Mouse (Mus musculus) urinary bladder, postnatal 36 days (tissue): Measurements from ENCODE around the gene Frs2.
"Not testable (repeated sequence)": the region's sequence is repeated elsewhere in the genome, so short reads cannot be mapped to it uniquely, and the experiment has no call there.

Experiments
- DNase-seq, 2 experiments: peaks; one replicate each; pipeline ENCODE4 v3.0.0; 2022; ENCODE audit warnings: low spot score in 2 of 2, mixed read lengths in 1 of 2

Gene Frs2

DNA sequence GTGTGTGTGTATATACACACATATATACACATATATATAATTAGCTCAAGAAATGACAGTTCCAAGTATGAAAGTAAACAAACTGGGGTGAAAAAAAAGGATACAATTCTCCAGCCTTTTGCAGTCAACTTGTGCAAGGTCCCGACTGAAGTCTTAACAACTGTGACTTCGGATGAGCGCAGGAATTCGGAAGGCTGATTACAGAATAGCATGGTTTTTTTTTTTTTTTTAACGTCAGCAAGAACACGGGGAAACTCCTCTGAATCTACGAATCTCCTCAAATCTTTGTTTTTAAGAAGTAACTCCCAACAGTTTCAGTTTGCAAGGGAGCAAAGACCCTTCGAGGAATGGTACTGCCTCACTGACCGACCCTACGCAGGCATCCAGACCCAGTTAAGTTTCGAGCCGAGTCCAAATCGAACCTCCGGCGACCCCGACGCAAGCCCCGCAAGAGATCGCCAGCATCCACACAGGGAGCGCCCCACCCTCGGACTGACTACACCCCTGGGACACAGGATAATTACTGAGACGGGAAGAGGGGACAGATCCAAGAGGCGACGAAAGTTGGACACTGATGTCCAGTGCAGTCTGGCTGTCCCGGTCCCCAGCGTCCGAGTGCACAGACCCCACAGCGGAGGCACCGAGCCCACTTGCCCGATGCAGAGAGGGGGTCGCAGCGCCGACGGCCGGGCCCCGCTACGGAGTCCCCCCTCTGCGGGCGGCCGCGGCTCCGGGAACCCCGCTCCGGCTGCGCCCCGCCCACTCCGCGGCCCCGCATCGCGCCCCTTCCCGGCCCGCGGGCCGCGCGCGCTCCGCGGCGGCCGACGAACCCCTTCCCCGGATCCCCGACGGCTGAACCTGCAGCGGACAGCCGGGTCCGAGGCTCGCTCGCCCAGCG, 622 bp downstream of the Frs2 start:
- no peak for DNase-seq

DNA sequence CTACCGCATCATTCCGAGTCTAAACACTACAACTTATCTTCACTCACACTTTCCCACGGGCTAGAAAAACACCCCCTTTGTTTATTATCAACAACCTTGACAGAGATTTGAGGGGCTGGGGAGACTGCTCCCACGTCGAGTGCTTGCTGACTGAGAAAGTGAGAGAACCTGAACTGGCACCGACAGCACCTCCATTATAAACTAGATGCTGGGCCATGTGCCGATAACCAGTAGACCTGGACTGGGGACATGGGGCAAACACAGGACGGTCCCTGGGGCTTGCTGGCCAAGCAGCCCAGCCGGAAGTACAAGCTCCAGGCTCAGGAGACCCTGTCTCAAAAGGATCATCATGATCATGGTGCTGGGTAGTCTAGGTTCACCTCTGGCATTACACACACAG, 1.9 kb downstream of the Frs2 start:
- no peak for DNase-seq

DNA sequence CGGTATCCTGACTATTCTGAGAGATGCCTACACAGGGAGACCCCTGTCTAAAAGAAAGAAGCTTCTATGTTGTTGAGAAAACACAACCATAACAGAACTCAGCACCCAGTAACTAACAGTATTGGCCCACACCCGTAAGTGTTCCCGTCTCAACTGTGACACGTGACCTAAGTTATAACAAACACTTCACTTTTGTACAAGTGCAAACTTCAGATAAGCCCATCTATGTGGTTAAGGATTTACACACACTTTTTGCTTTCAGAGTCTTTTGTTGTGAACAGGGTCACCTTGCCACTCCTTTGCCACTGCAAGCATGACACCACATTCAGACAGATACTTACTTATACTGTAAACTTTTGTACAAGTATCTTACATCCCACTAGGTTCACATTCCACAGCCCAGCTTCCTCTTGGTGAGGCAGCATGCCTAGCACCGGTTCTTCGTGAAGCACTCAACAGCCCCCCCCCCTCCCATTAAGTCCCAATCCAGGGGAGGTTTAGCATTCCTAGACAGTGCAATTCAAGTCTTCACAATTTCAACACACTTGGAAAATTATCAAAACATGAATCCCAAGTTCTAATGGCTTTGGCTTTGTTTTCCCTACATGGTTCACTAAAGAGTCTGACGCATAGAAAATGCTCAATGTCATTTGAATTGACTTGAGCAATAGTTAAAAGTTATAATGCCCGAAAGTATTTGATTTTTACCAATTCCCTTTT, 2.6 kb downstream of the Frs2 start:
- no peak for DNase-seq

DNA sequence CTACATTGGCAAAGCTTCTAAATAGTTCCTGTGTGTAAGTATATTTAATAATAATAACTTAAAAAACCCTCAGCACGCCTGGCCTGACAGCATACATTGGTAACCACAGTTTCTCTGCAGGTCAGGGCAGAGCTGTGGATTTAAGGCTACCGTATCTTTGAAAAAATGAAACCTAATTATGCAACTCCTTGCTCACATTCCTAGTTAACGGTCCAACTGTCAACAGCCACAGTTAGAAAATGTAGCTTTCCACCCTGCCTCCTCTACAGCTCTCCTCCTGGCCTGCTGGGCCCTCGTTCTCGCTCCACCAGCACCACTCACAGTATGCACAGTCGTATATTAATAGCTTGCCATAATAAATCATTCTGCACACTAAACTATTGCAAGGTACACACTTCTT, 3.7 kb downstream of the Frs2 start:
- DNase-seq, result no peak

DNA sequence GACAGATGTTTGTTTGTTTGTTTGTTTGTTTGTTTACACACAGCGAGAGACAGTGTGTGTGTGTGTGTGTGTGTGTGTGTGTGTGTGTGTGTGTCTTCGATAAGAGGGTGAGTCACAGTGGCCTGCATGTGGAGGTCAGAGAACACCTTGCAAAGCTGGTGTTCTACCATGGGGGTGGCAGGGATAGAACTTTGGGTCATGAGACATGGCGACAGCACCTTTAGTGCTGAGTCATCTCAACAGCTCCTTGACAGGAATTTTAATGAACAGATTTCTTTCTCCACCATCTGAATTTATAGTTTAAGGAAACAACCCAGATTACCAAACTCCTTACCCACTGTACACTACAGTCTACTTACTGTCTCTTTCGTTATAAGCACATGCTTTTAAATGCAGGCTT, 4.3 kb downstream of the Frs2 start:
- DNase-seq, result no peak

DNA sequence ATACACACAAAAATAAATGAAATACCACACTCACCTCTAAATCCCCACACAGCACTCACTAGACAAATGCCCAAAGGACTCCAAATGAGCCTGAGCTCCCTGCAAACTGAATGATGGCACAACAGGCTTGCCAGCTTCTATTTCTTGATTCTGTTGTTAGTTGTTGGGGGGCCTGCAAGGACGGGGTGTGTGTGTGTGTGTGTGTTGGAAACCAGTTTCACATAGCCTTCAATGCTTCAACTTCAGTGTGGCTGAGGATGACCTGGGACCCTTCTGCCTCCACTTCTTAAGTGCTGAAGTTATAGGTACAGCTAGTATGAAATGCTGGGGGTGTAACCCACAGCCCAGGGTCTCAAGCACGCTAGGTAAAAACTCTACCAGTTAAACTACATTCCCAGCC, 5.0 kb downstream of the Frs2 start:
- DNase-seq, result no peak

DNA sequence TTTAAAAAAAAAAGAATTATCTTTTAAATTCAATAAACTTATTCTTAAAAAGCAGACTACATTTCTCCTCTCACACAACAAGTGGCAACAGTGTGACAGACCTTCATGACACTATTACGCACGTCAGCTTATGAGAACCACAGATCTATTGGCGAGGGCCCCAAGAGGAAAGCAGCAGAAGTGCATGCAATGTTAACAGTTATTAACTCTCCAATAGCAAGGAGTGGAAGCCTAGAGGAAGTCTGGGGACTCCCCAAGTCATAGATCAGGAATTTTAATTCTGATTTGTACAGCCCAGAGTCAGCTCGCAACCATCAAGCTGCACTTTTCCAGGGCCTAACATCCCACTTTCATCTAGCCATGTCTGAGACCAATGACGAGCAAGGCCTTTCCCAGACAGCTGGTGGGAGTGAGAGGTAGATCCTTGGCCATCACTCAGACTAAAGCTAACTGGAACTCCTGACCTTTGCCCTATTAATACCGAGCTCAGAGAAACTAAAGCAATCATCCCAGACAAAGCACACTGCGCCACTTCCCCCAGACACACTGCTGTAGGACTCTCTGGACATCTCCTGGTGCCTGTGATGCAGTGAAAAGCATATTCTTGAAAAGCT, 6.3 kb downstream of the Frs2 start:
- no peak for DNase-seq

DNA sequence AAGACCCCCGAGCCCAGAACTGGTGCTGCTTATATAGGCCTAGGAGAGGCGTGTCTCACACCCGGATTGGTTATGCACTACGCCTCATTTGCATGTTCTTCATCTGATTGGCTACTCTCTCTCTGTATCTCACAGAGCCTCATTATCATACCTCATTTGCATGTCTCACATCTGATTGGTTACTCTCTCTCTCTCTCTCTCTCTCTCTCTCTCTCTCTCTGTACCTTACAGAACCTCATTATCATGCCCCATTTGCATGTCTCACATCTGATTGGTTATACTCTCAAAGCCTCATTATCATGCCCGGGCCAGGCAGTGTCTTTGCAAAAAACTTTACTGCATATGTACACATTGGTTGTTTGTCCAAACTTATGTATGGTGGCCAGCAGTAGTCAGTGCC, 16.8 kb downstream of the Frs2 start:
- not testable (repeated sequence) for DNase-seq

DNA sequence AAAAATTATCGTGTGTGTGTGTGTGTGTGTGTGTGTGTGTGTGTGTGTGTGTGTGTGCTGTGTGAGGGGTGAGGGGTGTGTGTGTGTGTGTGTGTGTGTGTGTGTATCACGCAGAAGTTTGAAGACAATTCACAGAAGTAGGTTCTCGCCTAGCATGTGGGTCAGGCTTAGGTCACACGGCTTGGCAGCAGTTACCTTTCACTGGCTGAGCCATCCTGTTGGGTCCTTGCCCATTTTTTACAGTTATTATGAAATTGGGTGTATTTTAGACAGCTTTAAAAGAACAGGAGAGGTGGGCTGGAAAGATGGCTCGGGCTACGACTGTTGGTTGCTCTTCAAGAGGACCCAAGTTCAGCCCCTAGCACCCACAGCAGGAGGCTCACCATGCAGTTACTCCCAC, 18.3 kb downstream of the Frs2 start:
- peak in 1 of 2 experiments; percentile 57 for DNase-seq

DNA sequence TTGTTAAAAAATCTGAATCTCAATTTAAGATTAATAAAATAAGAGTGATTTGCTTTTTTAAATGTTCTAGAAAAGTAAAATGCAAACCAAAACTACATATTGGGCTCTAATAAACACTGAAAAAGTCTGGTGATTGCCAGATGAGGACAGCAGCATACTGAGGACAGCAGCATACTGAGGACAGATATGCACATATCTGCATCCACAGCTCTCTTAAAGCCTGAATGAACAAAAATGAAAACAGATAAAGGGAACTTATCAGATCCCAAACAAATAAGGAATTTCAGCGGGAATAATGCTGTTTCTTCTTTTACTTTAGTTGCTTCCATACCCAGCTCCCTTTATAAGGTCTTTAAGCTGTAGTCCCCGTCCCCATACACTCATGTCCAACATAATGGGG, 19.6 kb downstream of the Frs2 start:
- no peak for DNase-seq

DNA sequence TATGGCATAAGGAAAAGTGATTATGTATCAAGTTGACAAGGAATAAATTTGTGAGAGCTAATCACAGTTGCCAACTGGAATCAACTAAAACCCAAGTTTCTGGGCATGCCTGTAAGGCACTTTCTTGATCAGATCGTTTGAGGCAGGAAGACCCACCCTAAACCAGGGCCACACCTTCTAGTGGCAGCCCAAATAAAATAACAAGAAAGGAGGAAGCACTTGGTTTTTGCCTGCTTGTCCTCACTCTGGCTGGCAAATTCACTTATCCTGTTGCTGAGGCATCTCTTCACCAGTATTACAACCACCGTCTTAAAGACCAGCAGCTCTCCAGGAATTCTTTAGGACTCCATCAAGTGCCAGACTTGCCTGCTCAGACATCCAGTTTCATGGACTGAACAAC, 20.9 kb downstream of the Frs2 start:
- no peak for DNase-seq

DNA sequence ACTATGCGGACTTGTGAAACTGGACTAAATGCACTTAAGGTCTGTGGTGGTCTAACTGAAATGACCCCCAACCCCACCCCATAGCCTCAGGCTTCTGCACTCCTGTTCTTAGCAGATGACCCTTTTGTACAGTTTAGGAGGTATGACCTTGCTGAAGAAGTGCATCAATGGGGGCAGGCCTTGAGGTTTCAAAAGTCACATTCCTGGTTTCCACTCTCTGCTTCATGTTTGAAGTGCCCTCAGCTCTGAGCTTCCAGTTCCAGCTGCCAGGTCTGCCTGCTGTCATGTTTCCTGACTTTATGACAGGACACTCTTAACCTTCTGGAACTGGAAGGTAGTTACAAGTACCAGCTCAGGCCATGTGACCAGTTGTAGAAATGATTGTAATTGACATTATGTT, 21.6 kb downstream of the Frs2 start:
- no peak for DNase-seq

DNA sequence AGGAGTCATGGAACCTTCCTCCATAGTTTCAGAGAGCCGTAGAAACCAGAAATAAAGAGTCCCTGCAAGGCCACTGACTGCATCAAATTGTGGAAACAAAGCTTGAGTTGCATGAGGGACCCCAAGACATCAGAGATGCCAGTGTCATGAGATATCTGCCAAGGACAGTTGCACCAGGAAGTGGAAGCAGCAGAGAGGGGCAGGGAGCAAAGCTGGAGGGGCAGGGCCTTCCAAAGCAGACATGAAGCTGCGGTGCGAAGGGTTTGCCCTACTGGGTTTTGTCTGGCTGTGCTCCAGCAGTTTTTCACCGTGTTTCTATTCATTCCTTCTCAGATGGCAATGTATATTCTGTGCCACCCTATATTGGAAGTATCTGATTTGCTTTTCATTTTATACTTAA, 22.1 kb downstream of the Frs2 start:
- no peak for DNase-seq

DNA sequence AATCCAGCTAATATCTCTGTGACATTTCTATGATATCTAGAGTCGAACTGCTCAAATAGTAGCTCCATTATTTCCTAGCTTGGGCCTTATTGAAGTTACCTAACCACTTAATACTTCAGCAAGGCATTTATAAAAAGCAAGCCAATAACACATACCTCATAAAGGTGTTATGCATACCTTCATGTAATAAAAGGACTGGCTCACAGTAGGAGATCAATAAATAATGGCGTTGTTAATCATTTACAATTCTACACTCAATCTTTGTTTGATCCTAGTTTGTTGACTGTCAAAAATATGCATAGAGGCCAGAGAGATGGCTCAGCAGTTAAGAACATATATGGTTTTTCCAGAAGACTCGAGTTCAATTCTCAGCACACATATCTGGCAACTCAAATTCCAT, 26.9 kb downstream of the Frs2 start:
- no peak for DNase-seq

DNA sequence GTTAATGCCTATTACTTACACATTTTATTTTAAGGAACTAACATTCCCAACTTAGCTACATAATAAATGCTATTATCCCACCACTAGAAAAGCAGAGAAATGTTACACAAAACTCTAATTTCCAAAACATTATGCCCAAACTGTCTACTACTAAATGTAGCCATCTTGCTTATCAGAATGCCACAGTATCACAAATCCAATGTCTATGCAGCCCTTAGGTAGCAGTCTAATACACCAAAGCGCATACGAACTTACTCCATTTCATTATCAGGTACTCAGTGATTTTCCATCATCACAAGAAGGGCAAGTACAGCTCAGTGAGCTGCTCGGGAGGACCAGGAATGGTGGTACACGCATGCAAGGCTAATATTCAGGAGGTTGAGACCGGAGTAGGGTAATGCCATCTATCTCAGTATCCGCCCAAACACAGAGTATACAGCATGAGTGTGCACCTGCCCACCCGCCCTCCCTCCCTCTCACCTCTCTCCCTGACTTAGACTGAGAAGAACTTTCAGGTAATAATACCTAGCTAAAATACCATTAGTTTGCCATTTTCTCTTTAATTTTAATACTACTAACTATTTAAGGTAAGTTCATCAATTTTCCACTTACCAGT, 28.2 kb downstream of the Frs2 start:
- DNase-seq, result no peak

DNA sequence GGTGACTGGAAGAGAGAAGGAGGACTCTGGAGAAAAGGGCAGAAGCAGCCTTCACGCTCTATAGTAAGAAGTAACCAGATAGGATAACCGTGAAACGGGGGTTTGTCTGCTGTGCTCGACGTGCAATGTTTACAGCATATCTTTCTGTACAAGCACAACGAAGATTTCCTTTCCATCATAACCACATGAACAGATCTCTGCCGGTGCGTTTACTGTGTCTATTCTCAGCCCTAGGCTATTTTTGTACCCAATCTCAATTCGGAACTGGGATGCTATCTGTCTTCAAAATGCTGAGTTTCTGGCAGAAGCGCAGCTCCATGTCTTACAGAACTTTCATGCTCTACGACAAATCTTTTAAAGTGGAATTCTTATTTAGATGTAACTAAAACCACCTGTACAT, 28.8 kb downstream of the Frs2 start:
- no peak for DNase-seq

DNA sequence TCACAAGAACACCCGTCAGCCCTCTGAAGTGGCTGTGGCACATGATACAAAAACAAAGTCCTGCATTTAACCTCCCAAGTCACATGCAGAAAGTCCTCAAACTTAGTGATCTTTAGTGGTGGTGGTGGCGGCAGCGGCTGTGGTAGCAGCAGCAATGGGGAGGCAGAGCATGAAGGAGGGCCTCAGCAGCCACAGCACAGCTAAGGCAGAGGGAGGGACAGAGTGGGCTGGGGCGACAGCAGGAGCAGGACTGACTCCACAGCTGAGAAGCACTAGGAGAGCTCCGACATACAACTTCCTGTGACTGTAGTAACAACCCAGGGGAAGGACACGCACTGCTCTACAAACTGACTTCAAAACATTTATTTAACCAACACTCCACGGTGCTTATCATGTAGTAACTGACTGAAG, 29.9 kb downstream of the Frs2 start:
- DNase-seq, result no peak

DNA sequence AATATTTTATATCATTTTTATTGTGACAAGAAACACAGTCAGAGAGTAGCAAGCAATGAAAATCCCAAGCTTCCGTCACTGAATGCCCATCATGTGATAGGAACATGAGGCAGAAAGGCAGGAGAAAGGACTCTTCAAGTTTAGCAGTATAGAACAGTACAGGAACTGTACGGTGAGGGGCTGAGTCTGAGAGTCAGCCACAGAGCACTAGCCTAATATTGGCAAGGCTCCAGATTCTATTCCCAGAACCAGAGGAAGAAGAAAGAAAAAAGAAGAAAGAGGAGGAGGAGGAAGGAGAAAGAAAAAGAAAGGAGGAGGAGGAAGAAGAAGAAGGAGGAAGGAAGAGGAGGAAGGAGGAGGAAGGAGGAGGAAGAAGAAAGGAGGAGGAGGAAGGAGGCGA, 32.7 kb downstream of the Frs2 start:
- DNase-seq, result no peak

DNA sequence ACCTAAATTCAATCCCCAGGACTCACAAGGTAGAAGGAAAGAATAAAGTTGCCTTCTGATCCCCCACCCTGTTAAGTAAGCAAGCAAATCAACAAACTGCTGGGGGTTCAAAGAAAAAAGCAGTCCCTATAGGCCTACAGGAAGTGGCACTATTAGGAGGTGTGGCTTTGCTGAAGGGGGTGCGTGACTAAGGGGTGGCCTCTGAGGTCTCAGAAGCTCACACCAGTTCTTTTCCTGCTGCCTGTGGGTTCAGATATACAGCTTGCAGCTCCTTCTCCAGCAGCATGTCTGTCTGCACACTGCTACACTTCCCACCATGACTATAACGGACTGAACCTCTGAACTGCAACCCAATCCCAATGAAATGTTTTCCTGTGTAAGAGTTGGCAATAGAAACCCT, 35.8 kb downstream of the Frs2 start:
- no peak for DNase-seq

DNA sequence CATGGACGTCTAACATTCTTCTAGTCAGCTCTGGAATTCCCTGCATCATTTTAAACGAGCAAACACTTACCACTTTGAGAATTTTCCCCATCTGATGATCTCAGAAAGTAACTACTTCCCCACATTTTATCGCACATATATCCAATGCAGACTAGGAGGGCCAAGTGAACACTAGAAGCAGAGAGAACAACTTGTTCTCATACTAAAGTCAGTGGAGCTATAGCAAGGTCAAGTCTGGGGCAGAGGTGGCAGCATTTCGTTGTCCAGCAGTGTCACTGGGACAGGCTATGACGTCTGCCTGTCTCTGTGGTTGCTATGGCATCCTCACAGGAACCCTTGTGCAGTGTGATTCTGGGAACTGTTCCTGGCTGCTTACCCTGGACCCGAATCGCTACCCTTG, 36.9 kb downstream of the Frs2 start:
- no peak for DNase-seq

DNA sequence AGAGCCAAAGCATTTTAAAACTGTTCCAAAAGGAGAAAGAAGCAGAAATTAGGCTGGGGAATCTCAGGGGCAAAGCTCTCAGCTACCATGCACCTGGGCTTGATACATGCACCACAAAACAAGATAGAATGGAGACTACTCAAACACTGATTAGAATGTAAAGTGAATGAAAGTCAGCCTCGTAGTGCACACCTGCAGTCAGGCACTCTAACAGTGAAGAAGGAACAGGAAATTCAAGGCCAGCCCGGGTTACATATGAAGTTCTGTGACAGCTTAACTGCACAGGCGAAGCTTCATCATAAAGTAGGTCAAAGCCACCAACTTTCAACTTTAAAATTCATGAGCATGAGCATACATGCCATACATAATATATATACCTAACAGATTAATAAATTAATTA, 38.1 kb downstream of the Frs2 start:
- no peak for DNase-seq

DNA sequence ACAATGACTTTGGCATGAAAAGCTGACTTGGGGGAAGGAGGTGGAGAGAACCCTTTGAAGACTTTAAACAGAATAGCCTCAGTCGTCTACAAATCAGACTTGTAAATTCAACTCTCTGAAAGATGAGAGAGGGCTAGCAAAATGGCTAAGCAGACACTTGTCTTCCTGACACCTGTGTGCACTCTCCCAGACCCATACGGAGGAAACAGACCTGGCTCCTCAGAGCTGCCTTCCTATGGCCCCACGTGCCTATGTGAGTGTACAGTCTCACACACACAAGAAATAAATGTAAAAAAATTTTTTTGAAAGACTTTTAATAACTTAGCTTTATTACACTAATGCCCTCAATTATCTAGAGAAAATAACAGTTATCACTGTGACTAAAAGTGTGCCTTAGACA, 41.6 kb downstream of the Frs2 start:
- no peak for DNase-seq
